In the genomic region with DNA sequence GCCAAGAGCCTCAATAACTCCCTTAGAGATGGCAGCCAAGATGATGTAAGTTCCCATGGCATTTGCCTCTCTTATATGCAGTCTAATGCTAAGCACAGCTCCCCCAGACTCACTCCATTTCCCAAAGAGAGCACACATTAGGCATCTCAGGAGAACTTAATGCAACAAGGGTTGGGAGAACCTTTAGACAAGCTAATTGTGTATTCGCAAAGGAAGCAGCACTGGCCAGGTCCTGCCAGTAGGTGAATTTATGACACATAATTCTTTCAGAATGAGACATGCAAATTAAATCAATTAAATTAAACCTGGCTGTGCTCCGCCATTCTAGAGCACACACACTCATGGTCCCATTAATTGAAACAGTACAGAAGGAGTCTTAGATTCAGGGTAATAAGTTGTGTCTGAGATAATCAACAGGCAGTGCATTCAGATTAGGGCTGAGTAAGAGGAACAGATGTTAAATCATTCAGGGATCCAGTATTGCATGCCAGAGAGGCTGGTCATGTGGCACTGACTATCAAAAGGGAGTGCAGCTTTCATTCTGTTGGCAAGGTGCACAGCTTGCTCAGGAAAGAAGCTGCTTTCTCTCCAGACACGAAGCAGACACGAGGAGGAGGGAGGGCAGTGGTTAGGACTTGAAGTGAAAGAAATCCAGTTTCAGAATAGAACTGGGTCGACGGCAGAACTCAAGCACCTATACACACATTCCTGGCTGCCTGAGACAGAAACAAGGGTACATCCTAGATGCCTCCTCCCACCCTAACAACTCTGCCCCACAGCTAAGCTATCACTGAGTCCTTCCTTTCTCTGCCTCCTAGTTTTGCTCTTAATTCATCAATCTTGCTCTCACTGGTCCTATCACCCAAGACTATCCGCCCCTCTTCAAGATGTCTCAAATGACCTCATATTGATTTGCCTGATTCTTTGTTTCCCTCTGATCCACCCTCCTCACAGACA, we compare ENCODE assay signal across 8 mouse cellular contexts.
A peak's percentile ranks its signal among the peaks of the same experiment; 100 is the strongest.
DNase-seq lines count a peak whose midpoint lies in the region; ATAC-seq and TF ChIP-seq lines count a peak whose summit lies in the region.

No protein-coding gene starts in this region.

- TF ChIP-seq POLR2A in testis, adult 2 months (IDR thresholded peaks at IDR 0.05; ENCODE audit: control insufficient read depth, low read depth, low read length): no peak

- H3K9me3 ChIP-seq in embryonic facial prominence, embryonic 14.5 days (ENCODE audit: control insufficient read depth, low read length): no peaks in the 10 kb centered on the region
- no peaks in the 10 kb centered on the region for H3K9me3 ChIP-seq in embryonic facial prominence, embryonic 10.5 days

- no peaks in the 10 kb centered on the region for H3K4me1 ChIP-seq in embryonic facial prominence, embryonic 14.5 days (ENCODE audit: control insufficient read depth, insufficient read depth, low read length)
- H3K4me1 ChIP-seq in embryonic facial prominence, embryonic 10.5 days: no peaks in the 10 kb centered on the region
- no peaks in the 10 kb centered on the region for H3K4me1 ChIP-seq in testis, adult 2 months (ENCODE audit: control insufficient read depth, insufficient read depth, low read length)

- 70% methylated on average over 7 of the region's 7 CpGs for WGBS in embryonic facial prominence, embryonic 14.5 days
- 82% methylated on average over 7 of the region's 7 CpGs for WGBS in embryonic facial prominence, embryonic 10.5 days

- no peaks in the 10 kb centered on the region for H3K36me3 ChIP-seq in embryonic facial prominence, embryonic 14.5 days (ENCODE audit: control insufficient read depth, insufficient read depth, low read length)
- no peaks in the 10 kb centered on the region for H3K36me3 ChIP-seq in embryonic facial prominence, embryonic 10.5 days (replicated peaks)
- H3K36me3 ChIP-seq in testis, adult 2 months (ENCODE audit: control insufficient read depth, insufficient read depth, low read length): no peaks in the 10 kb centered on the region

- H3K4me2 ChIP-seq in embryonic facial prominence, embryonic 14.5 days (ENCODE audit: low read depth, low read length): no peak overlapping the region

- DNase-seq in embryonic facial prominence, embryonic 14.5 days (ENCODE audit: low spot score): peak; percentile 33
- DNase-seq in embryonic facial prominence, embryonic 10.5 days (ENCODE audit: low spot score): no peak
- no peak for DNase-seq in testis, postnatal 10 days (ENCODE audit: low spot score)
- peak; percentile 38 to 51 for DNase-seq in layer of hippocampus, postnatal 36 days
- DNase-seq in telencephalon, adult 2 months (ENCODE audit: low read depth, low spot score): peak; percentile 82
- no peak for DNase-seq in spleen, postnatal 4 days (ENCODE audit: low spot score in 2 of 2)

- H3K9ac ChIP-seq in embryonic facial prominence, embryonic 14.5 days (ENCODE audit: low read depth, low read length): no peak overlapping the region

- ATAC-seq in embryonic facial prominence, embryonic 14.5 days (ENCODE audit: low read depth): no peak
- no peak for ATAC-seq in cerebellum, adult (ENCODE audit: insufficient number of reproducible peaks, low FRiP score, low TSS enrichment)

- H3K27me3 ChIP-seq in embryonic facial prominence, embryonic 14.5 days (replicated peaks; ENCODE audit: control insufficient read depth, insufficient read depth, low read length): no peaks in the 10 kb centered on the region
- H3K27me3 ChIP-seq in embryonic facial prominence, embryonic 10.5 days (replicated peaks; ENCODE audit: low read depth, poor library complexity, severe bottlenecking): 0 out of 2 replicates have a peak, but pooled peaks cover 8% of the 10 kb centered on the region
- H3K27me3 ChIP-seq in testis, adult 2 months (ENCODE audit: control insufficient read depth, insufficient read depth, low read length): no peaks in the 10 kb centered on the region

- no peak for TF ChIP-seq CTCF in testis, adult 2 months (IDR thresholded peaks at IDR 0.05; ENCODE audit: control insufficient read depth, insufficient read depth, insufficient replicate concordance, low read depth, low read length)

- no peak overlapping the region for H3K4me3 ChIP-seq in embryonic facial prominence, embryonic 14.5 days (ENCODE audit: low read depth, low read length)
- H3K4me3 ChIP-seq in embryonic facial prominence, embryonic 10.5 days: no peak overlapping the region
- peak overlapping the region; percentile 12; the same call in 1 of the 2 replicates for H3K4me3 ChIP-seq in testis, adult 2 months (ENCODE audit: control insufficient read depth, low read depth, low read length)

- H3K27ac ChIP-seq in embryonic facial prominence, embryonic 14.5 days (replicated peaks; ENCODE audit: low read depth, low read length): no peak overlapping the region
- no peak overlapping the region for H3K27ac ChIP-seq in embryonic facial prominence, embryonic 10.5 days (replicated peaks)
- H3K27ac ChIP-seq in testis, adult 2 months (ENCODE audit: control insufficient read depth, insufficient read depth, low read depth, low read length): no peak overlapping the region

Comparison
In these comparisons a context has a peak if more than half of its experiments do, and no peak if none do; other contexts are left out.
1. DNase-seq: peak in embryonic facial prominence, embryonic 14.5 days (single experiment), layer of hippocampus, postnatal 36 days (2 of 2) and telencephalon, adult 2 months (single experiment); none in embryonic facial prominence, embryonic 10.5 days (single experiment), testis, postnatal 10 days (single experiment) and spleen, postnatal 4 days (0 of 2).